Mouse (Mus musculus): Measurements from ENCODE around the gene Mdga1.

Gene Mdga1

DNA sequence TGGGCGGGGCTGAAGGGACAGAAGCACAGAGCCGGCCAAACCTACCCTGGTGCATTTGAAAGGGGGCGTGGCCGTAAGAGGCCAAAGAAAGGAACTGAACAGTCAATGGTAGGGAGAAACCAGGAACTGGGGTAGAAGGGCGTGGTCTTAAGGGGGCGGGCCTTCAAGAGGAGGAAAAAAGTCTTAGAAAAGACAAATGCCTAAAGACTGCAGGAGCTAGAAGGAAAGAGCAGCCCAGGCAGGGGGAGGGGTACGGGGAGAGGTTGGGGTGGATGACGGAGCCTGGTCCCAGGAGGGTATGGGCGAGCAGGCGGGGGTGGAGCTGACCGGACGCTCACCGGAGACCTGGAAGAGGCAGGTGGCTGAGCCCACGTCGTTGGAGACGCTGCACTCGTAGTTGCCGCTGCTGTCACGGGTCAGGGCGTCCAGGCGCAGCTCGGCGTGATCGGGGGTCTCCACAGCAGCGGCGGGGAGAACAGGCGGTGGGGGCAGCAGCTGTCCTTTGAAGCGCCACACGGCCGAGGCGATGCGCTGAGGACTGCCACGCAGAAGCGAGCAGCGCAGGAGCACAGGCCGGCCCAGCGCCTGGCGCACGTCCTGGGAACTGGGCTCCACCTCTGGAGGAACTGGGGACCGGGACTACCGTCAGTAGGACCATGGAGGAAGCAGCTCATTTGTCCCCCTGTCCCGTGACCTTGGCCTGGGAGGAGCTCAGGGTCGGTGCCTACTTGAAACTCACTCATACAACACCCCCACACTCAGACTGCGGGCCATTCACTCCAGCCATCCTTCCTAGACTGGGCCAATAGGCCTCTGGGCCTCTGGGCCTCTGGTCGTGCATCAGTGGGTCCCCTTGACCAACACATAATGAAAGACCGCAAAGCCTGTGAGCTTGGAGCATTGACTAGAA lies 127.9 kb downstream of the Mdga1 start:
- DNase-seq, result peak; percentile 58 to 69

DNA sequence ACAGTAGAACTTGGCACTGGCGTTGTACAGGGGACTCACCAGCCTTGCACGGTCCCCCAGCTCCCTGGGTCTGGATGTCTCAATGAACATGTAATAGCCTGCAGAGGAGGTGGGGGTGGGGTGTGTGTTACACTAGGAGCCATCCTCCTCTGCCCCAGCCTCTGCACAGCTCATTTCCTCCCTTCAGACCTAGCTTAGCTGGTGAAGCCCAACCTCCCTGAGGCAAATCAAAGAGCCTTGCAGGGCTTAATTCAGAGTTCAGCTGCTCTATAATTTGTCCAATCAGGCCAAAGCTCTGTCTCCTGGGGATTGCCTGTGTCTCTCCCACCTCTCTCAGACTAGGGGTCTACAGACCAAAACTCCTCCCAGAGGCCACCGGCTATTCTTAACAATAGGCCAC lies 131.9 kb downstream of the Mdga1 start:
- no peak for DNase-seq

DNA sequence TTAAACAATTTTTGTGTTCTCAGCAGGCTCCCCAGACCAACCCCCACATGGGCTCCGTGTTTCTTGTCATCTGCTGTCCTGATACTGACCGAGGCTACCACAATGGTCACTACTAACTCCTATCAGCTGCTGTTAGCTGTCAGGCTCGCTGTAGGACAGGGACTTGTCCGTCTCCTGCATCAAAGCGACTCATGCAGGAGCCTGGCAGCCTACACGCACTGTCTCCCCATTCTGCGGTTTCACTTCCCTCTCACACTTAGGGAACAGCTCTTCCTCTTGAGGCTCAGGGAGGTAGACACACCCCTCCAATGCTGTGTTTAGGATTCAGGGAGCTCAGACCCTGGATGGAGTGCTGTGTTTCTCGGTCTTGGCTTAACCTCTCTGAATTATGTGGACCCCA lies 132.4 kb downstream of the Mdga1 start:
- no peak for DNase-seq

DNA sequence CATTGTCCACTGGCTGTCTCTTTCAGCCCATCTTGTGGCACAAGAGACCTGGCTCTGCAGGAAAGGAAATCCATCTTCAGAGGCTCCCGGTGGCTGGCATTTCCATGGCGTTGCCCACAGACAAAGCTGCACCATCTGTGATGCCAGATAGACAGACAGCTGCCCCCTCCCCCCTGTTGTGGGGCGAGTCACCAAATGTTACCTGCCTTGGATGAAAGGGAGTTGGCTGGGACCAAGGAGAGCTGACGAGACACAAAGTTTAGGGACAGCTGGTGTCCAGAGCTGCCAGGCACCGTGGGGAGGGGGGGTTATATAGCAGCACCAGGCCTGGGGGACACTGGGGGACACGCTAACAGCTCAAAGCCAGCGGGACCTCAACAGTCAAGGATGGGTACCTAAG lies 135.1 kb downstream of the Mdga1 start:
- DNase-seq, result no peak

DNA sequence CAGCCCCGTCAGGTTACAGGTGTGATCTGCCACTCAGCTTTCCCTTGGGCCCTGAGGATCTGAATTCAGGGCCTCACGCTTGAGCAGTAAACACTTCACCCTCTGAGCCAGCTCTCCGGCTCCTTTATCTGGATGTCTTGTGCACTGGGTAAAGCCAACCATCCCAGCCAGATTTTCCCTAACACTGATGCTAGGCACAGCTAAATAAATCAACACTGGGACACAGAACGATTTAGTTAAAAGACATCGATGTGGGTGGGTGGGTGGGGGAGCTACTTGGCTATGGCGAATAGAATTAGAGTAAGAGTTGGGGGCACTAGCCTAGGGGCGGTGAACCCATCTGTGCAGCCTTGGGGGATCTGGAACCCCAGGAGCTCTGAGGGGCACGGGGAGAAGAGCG lies 135.6 kb downstream of the Mdga1 start:
- no peak for DNase-seq

DNA sequence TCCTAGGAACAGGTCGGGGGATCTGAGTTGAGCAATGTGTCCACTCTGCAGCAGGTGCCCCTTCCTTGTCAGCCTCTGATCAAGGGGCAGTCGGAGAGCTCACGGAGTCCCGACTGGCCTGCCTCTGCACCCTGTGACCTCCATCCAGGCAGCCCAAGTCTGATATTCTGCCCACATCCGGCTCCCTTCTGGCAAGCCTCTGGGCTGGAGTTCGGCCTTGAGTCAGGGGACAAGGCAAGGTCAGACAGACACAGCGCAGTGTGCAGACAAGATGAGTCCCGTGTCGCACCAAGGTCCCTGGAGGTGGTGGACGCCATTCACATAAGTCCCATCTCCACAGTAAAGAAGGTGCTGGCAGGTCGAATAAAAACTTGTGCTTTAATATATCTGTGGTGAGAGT lies 138.2 kb downstream of the Mdga1 start:
- DNase-seq, result no peak

DNA sequence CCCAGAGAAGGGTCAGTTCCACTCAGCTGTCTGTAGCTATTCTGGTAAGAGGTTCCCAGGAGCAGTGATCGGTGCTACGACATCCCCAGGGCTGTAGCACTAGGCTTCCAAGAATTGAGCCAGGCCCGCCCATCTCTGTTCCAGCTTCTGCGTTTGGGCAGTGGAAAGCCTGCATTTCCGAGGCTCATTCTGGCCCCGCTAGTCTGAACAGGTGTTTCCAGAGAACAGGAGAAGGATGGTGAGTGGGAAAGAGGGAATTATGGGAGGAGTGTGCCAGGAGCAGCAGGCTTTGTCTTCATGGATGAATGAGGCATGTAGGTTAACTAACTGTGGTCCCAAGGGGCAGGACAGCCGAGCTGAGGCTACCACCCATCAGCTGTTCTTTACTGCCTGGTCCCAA lies 140.8 kb downstream of the Mdga1 start:
- DNase-seq, result no peak

DNA sequence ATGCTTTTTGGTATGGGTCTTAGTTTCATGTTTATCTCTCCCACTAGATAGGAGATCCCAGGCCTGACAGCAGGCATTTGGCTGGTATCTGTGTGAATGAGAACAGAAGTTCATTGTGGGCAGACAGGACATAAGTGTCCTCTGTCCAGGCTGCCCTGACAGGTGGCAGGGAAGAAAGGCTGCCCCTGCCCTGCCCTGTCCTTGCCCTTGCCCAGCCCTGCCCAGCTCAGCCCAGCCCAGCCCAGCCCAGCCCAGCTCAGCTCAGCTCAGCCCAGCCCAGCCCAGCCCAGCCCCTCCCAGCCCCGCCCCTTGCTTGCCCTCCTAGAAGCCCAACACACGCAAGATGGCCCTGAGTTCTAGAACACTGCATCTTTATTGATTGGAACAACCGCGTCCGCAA lies 142.3 kb downstream of the Mdga1 start:
- DNase-seq, result no peak

DNA sequence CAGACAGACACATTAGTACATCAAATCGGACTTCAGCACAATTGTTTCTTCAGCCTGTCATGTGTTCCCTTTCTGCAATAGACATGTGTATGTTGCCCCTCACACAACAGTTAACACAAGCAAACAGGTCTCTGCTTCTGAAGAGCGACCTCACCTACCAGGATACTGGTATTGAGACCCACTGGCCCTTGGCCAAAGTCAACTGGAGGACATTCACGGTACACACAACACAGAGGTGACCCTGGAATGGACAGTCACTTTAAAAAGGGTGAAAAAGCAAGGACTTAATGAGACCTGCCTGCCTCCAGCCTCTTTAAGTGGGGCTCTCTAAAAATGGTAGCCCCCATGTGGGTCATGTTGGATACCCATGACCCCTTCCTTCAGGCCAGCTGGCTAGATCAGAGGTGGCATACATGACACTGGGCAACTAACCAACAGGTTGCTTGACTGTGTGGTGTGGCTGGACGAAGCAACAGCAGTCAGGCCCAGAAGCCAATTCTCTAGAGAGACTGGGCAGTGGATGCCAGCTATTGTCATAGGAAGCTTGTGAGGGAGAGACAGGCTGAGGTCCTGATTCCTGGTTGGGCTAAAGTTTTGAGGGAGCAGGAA lies 145.3 kb downstream of the Mdga1 start:
- no peak for DNase-seq

DNA sequence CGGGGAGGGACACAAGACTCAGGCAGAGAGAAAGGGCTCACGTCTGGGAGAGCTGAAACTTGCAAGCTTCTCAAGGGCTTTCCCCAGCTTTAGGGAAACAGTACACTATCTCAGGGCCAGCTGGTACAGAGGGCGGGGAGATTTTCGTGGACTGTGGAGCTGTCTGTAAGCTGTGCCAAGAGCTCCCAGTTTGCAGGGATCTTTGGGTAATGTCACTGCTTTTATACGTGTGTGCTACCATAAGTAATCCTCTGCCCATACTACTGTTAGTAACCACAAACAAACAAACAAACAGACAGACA lies 145.7 kb downstream of the Mdga1 start:
- no peak for DNase-seq

DNA sequence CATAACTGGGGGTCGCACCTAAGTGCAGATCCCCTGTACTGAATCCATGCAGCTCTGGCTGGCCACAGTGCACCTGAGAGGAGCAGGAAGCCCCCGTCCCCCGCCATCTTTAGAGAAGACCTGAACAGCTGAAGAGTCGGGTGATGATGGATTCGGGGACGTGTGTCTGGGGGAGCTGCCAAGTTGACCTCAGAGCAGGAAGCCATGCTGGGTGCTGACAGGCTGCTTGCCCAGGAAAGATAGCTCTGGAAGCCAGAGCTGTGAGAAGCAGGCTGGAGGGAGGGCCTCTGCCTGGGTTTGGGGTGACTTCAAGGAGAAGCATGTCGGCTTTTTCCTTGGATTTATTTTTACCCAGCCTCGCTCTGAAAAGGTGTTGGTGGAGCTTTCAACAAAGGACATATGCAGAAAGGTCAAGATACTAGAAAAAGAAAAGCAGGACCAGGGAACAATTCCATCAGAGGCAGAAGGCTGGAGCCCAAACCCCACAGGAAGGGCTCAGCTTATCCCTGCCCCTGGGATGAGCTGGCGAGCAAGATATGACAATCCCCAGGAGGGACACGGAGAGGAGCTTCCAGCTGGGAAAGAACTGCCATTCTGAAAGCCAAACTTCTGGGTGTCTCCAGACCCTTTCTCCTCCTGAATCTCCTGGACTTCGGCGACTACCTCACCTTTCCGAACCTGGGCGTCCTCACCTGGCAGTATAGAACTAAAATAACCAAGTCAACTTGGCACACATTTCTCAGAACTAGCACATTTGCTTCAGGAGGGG lies 146.3 kb downstream of the Mdga1 start:
- no peak for DNase-seq

DNA sequence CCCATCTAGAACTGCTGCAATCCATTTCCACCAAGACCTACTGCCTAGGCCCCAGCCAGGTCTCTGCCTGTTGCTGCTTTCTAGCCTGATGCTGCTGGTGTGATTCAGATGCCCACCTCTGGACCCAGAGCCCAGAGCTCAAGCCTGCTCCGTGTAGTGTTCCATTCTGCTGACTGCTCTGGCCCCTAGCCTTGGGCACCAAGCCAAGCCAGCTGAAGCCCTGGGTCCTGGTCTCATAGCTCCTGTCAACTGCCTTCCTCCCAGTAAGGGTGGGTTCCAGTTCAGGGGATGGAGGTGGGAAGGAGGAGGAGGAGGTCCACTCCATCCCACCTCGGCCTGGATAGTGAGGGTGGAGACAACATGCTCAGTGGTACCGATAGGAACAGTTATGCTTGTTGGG lies 150.3 kb downstream of the Mdga1 start:
- no peak for DNase-seq

DNA sequence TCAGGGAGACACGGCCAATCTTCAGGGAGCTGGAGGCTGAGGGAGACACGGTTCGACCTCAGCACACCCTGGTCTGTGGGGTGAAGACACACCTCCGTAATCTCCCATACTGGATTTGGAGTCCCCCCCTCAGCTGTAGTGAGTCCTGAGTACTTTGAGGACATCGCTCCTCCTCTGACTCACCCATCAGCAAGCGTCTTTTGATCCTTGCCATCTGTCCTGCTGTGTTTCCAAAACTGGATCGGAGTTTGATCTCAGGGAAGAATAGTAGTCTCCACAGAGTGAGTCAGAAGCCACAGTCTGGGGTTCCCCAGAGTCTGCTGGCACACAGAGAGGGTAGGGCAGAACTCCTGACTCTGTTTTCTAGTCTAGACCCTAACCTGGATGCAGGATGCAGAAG lies 150.9 kb downstream of the Mdga1 start:
- no peak for DNase-seq

DNA sequence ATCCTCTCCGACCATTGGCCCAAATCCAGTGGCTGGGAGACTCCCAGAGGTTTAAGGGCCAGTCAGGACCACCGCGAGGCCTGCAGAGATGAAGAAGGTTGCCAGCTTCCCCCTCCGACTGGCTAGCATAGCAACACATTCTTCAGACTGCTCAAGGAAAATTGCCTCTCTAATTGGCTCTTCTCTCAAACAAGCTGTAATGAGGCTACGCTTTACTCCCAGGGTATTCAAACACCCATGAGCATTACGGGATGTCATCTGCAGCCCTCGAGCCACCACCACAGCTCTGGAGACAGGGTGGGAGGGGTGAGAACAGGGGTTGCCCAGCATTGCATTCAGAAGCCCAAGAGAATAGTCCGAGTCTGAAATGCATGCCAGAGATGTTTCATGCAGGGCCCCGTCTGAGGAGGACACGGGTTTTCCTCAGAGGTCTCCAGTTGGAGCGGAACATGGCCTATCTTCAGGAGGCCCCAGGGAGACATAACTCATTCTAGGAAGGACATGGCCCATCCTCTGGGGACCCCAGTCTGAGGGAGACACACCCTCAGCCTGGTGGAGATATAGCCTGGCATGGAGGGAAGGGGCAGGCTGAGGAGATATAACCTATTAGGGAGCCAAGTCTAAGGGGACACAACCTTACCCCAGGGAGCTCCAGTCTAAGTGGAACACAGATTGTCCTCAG lies 151.5 kb downstream of the Mdga1 start:
- no peak for DNase-seq

DNA sequence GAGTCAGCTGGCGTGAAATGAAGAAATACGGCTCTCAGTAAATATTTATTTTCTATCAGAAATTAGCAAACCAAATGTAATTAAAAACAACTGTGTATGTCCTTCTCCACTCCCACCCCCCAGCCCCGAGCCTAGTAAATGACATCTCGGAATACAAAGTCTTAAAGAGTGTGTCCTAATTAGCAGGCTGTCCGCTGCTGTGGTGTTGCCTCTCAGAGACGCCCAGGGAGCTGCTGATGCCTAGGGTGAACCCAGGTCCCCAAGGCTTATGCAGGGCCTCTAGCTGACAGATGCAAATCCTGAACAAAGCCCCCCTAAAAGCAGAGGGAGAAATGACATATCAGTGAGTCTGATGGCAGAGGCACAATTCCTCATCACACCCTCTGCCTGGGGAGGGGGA lies 155.1 kb downstream of the Mdga1 start:
- DNase-seq, result no peak

DNA sequence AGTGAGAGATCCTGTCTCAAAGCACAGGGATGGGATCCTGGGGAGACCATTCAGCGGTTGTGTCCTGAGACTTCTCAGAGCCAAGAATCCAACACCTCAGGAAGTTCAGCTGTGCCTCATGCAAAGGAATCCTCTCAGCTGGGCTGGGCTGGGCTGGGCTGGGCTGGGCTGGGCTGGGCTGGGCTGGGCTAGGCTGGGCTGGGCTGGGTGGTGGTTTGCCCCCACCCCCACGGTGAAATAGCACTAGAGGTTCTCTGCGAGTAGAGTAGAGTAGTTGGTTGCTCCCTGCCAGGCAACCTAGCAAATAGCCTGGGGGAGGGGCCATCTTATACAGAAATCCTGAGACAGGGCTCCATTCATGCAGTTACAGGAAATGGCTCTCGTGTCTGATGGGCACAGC lies 156.6 kb downstream of the Mdga1 start:
- DNase-seq, result no peak

DNA sequence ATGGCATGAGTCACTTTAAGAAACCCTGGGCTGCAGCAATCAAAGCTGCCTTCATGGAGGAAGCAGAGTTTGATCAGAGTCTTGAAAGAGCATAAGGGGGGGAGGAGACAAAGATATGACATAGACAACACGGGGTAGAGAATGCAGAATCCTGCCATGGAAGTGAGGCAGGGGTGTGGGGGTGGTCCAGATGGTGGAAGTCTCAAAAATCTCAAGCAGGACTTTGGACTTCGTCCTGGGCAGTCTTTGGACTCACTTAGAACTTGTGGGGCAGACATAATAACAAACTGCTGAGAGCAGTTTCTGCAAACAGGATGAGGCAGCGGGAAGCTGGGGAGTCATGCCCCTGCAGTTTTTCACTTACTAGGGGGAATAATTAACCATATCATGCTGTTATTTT lies 166.3 kb downstream of the Mdga1 start:
- DNase-seq, result no peak

DNA sequence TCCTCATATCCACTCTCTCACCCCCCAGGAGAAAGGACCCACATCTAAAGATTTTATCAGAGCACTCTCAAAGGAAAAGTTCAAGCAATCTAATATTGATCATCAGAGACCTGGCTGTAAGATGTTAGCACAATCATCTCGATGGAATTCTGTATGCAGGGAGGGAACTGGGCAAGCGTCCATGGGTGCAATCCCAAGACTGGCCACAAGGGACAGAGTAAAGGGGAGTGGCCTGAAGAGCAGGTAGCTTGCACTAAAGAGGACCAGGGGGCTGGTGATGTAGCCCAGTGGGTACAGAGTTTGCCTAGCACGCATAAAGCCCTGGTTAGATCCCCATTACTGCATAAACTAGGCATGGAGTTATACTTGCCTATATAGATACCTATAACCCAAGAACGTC lies 168.5 kb downstream of the Mdga1 start:
- DNase-seq, result peak; percentile 61

DNA sequence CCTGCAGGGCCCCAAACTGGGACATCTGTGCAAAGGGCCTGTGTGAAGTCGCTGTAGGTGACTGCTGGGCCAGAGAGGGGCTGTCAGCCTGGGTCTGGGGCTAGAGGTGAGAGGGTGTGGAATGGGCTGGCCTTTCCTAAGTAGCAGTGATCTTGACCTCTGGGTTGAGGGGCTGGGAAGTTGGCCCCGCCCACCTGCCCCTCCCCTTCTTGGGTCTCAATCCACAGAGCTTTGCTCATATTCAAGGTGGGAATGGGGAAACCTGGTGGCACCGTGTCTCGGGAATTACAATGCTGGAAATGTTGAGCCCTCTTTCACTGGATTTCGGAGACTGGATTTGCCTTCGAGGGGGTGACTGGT lies 169.8 kb downstream of the Mdga1 start:
- no peak for DNase-seq

DNA sequence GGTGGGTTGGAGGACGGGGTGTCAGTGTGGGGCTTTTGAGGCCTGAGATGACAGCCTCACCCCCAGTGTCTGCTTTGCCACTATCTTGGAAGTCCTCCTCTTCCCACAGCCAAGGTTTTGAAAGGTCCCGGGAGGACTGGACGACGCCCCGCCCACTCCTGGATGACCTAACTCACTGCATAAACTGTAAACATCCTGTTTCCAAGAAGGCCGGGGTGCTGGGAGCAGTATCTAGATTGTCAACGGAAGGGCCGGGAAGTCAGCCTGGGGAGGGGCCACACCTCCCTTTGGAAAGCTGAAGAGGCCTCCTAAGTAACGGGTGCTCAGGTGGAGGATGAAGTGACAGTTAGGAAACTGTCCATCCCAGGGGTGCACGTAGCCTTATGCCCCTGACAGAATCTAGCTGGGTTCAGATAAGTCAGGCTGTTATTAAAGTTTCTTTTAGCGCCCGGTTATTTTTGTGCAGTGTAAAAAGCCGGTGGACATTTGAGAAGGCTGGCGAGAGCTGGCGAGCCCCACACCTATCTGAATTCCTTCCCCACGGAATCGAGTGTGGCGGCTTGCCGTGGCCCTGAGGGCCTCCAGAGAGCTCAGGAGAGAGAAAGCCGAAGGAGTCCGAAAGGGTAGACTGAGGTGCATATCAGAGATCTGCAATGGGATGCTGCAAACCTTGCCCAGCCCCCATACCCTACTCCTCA lies 170.3 kb downstream of the Mdga1 start:
- no peak for DNase-seq

DNA sequence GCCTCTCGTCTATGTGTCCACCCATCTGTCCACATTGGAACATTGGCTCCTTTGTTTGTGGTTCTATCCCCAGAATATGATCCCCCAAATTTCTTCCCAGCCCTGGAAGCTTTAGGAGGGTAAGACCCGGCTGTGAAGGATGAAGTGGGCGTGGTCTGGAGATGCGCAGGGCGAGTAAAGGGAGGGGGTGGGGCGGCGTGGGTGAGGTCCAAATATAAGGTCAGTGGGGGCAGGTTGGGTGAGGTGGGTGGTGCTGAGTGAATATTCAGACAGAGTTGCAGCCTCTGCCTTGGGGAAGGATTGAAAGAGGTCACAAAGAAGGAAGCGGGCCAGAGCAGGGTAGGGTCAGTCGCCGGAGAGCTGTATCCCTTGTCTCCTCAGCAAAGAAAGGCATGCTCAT lies 171.7 kb downstream of the Mdga1 start:
- no peak for DNase-seq

DNA sequence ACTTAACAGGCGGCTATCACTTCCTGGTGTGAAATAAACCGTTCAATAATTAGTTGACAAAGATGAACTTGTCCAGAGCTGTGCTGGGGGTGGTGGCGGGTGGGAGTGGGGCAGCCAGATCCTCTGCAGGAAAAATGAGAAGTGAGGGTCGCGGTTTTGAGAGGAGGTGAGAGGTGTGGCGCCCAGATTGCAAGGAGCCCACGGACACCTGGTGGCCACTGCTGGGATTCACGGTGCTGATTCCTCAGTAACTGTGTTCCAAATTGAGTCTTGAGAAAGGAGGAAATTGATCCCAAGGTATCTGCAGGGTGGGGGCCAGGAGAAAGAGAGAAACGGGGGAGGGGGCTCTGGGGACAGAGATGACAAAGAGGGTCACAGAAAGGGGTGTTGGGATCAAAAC lies 173.1 kb downstream of the Mdga1 start:
- DNase-seq, result no peak

DNA sequence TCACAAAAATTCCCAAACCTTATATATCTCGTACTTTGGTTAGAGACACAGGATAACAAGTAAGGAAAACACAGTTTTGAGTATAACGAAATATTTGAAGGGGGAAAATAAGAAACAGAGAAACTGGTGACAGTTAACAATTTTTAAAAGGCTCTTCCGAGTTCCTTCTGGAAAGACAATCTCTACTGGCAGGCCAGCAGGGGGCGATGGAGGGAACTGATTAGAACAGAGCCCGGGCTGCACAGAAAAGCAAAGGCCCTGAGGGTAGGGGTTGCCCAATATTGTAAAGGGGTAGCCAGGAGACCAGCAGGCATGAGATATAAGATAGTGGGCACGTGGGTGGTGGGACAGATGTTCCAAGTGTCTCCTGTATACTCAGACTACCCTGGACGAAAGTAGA lies 173.8 kb downstream of the Mdga1 start:
- peak; percentile 75 to 77 for DNase-seq
